Mouse (Mus musculus) large intestine, adult 2 months (tissue): ENCODE data around the gene Hspa2. TPM values are rescaled to one million over a fixed set of nuclear protein-coding genes. Genes with fewer than 3 reads are reported as not detected.
A peak's percentile ranks its signal among the peaks of the same experiment; 100 is the strongest.

Experiments used
- DNase-seq: peaks from one replicate; pipeline ENCODE4 v3.0.0-alpha.2; 2012; ENCODE audit warnings: low read depth, low spot score
- WGBS: fragments of 180-500 bp; shearing (Covaris S2); methylation state at CpG from one replicate; pipeline ENCODE4 v1.1.7; 2018; 5-methylcytosine and 5-hydroxymethylcytosine counted together
- polyA plus RNA-seq: library from polyadenylated mRNA; depleted of rRNA; stranded (reverse); fragments of >200 nt; gene quantifications from 2 replicates; pipeline ENCODE4 v1.2.3, GENCODE M21; 2012

The Hspa2 gene
- polyA plus RNA-seq, 1 experiment, result 12.9 TPM

- WGBS, result 38% methylated on average over 7 of the region's 7 CpGs
Observed at GRCm38 (mm10) chr12:76376649-76377048, 27.3 kb upstream of the Hspa2 start.

GRCm38 (mm10) chr12:76377059-76377458 is 26.9 kb upstream of the Hspa2 start:
- no peak for DNase-seq
- 92% methylated on average over 6 of the region's 6 CpGs for WGBS

More at GRCm38 (mm10) chr12:76376649-76377048, 27.3 kb upstream of the Hspa2 start:
- no peak for DNase-seq

- WGBS, result 83% methylated on average over 3 of the region's 3 CpGs
- DNase-seq, result no peak
Observed at GRCm38 (mm10) chr12:76377726-76378125, 26.2 kb upstream of the Hspa2 start.

- DNase-seq, result no peak
- WGBS, result 86% methylated on average over 5 of the region's 5 CpGs
Observed at GRCm38 (mm10) chr12:76378556-76378955, 25.4 kb upstream of the Hspa2 start.

GRCm38 (mm10) chr12:76380151-76380550 is 23.8 kb upstream of the Hspa2 start:
- DNase-seq, result no peak
- WGBS, result 53% methylated on average over 7 of the region's 7 CpGs

GRCm38 (mm10) chr12:76385342-76385741 is 18.6 kb upstream of the Hspa2 start:
- 93% methylated on average over 8 of the region's 8 CpGs for WGBS

GRCm38 (mm10) chr12:76388794-76389193 is 15.2 kb upstream of the Hspa2 start:
- 88% methylated on average over 11 of the region's 11 CpGs for WGBS
- DNase-seq, result no peak

More at GRCm38 (mm10) chr12:76385342-76385741, 18.6 kb upstream of the Hspa2 start:
- DNase-seq, result no peak

GRCm38 (mm10) chr12:76391595-76392271 is 12.2 kb upstream of the Hspa2 start:
- WGBS, result 76% methylated on average over 3 of the region's 3 CpGs
- no peak for DNase-seq

- 68% methylated on average over 5 of the region's 5 CpGs for WGBS
- DNase-seq, result no peak
Observed at GRCm38 (mm10) chr12:76392979-76393378, 11.0 kb upstream of the Hspa2 start.

- WGBS, result 86% methylated on average over 5 of the region's 5 CpGs
- DNase-seq, result no peak
Observed at GRCm38 (mm10) chr12:76397281-76397680, 6.7 kb upstream of the Hspa2 start.

GRCm38 (mm10) chr12:76401674-76402073 is 2.3 kb upstream of the Hspa2 start:
- WGBS, result 58% methylated on average over 3 of the region's 3 CpGs
- no peak for DNase-seq

GRCm38 (mm10) chr12:76402991-76403885 is 738 bp upstream of the Hspa2 start:
- DNase-seq, result peak; percentile 16
- 5% methylated on average over 54 of the region's 54 CpGs for WGBS

- no peak for DNase-seq
- 13% methylated on average over 20 of the region's 20 CpGs for WGBS
Observed at GRCm38 (mm10) chr12:76404836-76405182, 833 bp downstream of the Hspa2 start.

- DNase-seq, result no peak
- WGBS, result 6% methylated on average over 64 of the region's 64 CpGs
Observed at GRCm38 (mm10) chr12:76405183-76405970, 1.4 kb downstream of the Hspa2 start.

- no peak for DNase-seq
- WGBS, result 8% methylated on average over 23 of the region's 23 CpGs
Observed at GRCm38 (mm10) chr12:76405971-76406370, 2.0 kb downstream of the Hspa2 start.

GRCm38 (mm10) chr12:76407184-76407583 is 3.2 kb downstream of the Hspa2 start:
- WGBS, result 58% methylated on average over 1 of the region's 1 CpGs
- no peak for DNase-seq

- 61% methylated on average over 4 of the region's 4 CpGs for WGBS
- DNase-seq, result no peak
Observed at GRCm38 (mm10) chr12:76409166-76409565, 5.2 kb downstream of the Hspa2 start.

GRCm38 (mm10) chr12:76415383-76416010 is 11.5 kb downstream of the Hspa2 start:
- no peak for DNase-seq
- WGBS, result 70% methylated on average over 12 of the region's 12 CpGs

- 4% methylated on average over 37 of the region's 37 CpGs for WGBS
- no peak for DNase-seq
Observed at GRCm38 (mm10) chr12:76417433-76417854, 13.5 kb downstream of the Hspa2 start, which contains the start of gene Ppp1r36. Gene Ppp1r36, plus strand, starts transcription at chr12:76417538.
